ENCODE assay signal across 27 mouse cellular contexts in genomic region chr11:74982241-74982640, GRCm38 (mm10). TPM values are rescaled to one million over a fixed set of nuclear protein-coding genes. Genes with fewer than 3 reads are reported as not detected.
DNase-seq lines count a peak whose midpoint lies in the region; ATAC-seq and TF ChIP-seq lines count a peak whose summit lies in the region.
"Had no signal": no experiment of that assay in that cellular context is flagged by ENCODE, and none has a peak within 500 bp of the region (broad histone marks: within the 10 kb centered on the region; RNA-seq: fewer than 3 reads in every experiment).

No protein-coding gene starts in this region.

- intact Hi-C loops in heart, postnatal 36 days (cut with DNase I): loop anchor here (5.0 to 10.0 kb wide), 2 partner anchors 65 to 313 kb away; no protein-coding TSS in a partner anchor

- DNase-seq in heart, adult 11 months: peak; percentile 91
- DNase-seq in heart, postnatal 36 days: no peak
- DNase-seq in intestine, embryonic 14.5 days (ENCODE audit: low spot score): no peak
- DNase-seq in lung, adult 2 months: no peak
- no peak for DNase-seq in adrenal gland, adult 18-20 months (ENCODE audit: low spot score in 2 of 2)
- DNase-seq: adrenal gland, postnatal 14 days; cerebellum, adult 11-12 months; kidney, adult 2 months; kidney, postnatal 36 days; liver, postnatal 0 days; lung, postnatal 4 days; thymus, postnatal 25 days had no signal

- no peak overlapping the region for H3K4me2 ChIP-seq in intestine, embryonic 14.5 days (ENCODE audit: low read length)
- H3K4me2 ChIP-seq in intestine, postnatal 0 days (replicated peaks; ENCODE audit: low read depth): no peak overlapping the region
- H3K4me2 ChIP-seq in lung, embryonic 16.5 days (ENCODE audit: low read depth, low read length): no peak overlapping the region
- H3K4me2 ChIP-seq: embryonic facial prominence, embryonic 13.5 days; forebrain, embryonic 15.5 days; heart, embryonic 11.5 days; hindbrain, embryonic 13.5 days; limb, embryonic 12.5 days; liver, embryonic 12.5 days; midbrain, embryonic 12.5 days; neural tube, embryonic 13.5 days had no signal

- no peak overlapping the region for H3K4me3 ChIP-seq in intestine, embryonic 14.5 days (ENCODE audit: low read depth, low read length)
- no peak overlapping the region for H3K4me3 ChIP-seq in intestine, postnatal 0 days (ENCODE audit: low read depth, low read length)
- H3K4me3 ChIP-seq in lung, embryonic 16.5 days (ENCODE audit: low read length): no peak overlapping the region
- H3K4me3 ChIP-seq in lung, adult 2 months (replicated peaks; ENCODE audit: extremely low read depth, low read depth, low read length): no peak overlapping the region
- H3K4me3 ChIP-seq: embryonic facial prominence, embryonic 13.5 days; forebrain, embryonic 10.5 days; forebrain, embryonic 15.5 days; hindbrain, embryonic 13.5 days; layer of hippocampus, adult 2 months; left cerebral cortex, adult 2 months; limb, embryonic 12.5 days; liver, embryonic 12.5 days; megakaryocyte, embryonic 14.5 days; midbrain, embryonic 12.5 days; neural tube, embryonic 13.5 days had no signal

- H3K9ac ChIP-seq in intestine, embryonic 14.5 days (ENCODE audit: low read length): no peak overlapping the region
- no peak overlapping the region for H3K9ac ChIP-seq in intestine, postnatal 0 days (ENCODE audit: low read depth, low read length)
- H3K9ac ChIP-seq in lung, embryonic 16.5 days (ENCODE audit: low read length): no peak overlapping the region
- H3K9ac ChIP-seq: embryonic facial prominence, embryonic 13.5 days; forebrain, embryonic 15.5 days; hindbrain, embryonic 13.5 days; limb, embryonic 12.5 days; liver, embryonic 12.5 days; liver, postnatal 0 days; midbrain, embryonic 12.5 days; neural tube, embryonic 13.5 days had no signal

- TF ChIP-seq POLR2A in lung, adult 2 months (IDR thresholded peaks at IDR 0.05; ENCODE audit: borderline replicate concordance, extremely low read depth, low read depth, low read length): no peak

- no peaks in the 10 kb centered on the region for H3K4me1 ChIP-seq in intestine, embryonic 14.5 days (replicated peaks; ENCODE audit: control insufficient read depth, insufficient read depth, low read length)
- H3K4me1 ChIP-seq in intestine, postnatal 0 days (replicated peaks; ENCODE audit: control insufficient read depth, insufficient read depth, low read length): no peaks in the 10 kb centered on the region
- H3K4me1 ChIP-seq in lung, embryonic 16.5 days (replicated peaks; ENCODE audit: control insufficient read depth, insufficient read depth, low read length): no peaks in the 10 kb centered on the region; the same call in 1 of the 2 replicates
- H3K4me1 ChIP-seq in lung, adult 2 months (ENCODE audit: control insufficient read depth, insufficient read depth, low read length): no peaks in the 10 kb centered on the region; the same call in 1 of the 2 replicates
- H3K4me1 ChIP-seq: embryonic facial prominence, embryonic 13.5 days; forebrain, embryonic 10.5 days; forebrain, embryonic 15.5 days; hindbrain, embryonic 13.5 days; limb, embryonic 12.5 days; midbrain, embryonic 12.5 days; neural tube, embryonic 13.5 days had no signal

- peaks cover 4% of the 10 kb centered on the region; the same call in 1 of the 2 replicates for H3K36me3 ChIP-seq in intestine, embryonic 14.5 days (ENCODE audit: control insufficient read depth, insufficient read depth, low read length)
- H3K36me3 ChIP-seq in intestine, postnatal 0 days (ENCODE audit: control insufficient read depth, insufficient read depth): peaks cover 4% of the 10 kb centered on the region
- H3K36me3 ChIP-seq in lung, embryonic 16.5 days (ENCODE audit: control insufficient read depth, insufficient read depth, low read length): peaks cover 3% of the 10 kb centered on the region; the same call in 1 of the 2 replicates

- peak overlapping the region; percentile 51 for H3K27ac ChIP-seq in intestine, embryonic 14.5 days (ENCODE audit: low read depth)
- no peak overlapping the region for H3K27ac ChIP-seq in intestine, postnatal 0 days (ENCODE audit: low read depth, low read length)
- peak overlapping the region; percentile 29; the same call in 1 of the 2 replicates for H3K27ac ChIP-seq in lung, embryonic 16.5 days (ENCODE audit: low read length)
- H3K27ac ChIP-seq: embryonic facial prominence, embryonic 13.5 days; forebrain, embryonic 10.5 days; forebrain, embryonic 15.5 days; hindbrain, embryonic 13.5 days; layer of hippocampus, adult 2 months; left cerebral cortex, adult 2 months; limb, embryonic 12.5 days; liver, embryonic 12.5 days; midbrain, embryonic 12.5 days; neural tube, embryonic 13.5 days had no signal

- TF ChIP-seq CTCF in intestine, postnatal 0 days (IDR thresholded peaks at IDR 0.05; ENCODE audit: low read depth): no peak
- TF ChIP-seq CTCF in lung, adult 2 months (IDR thresholded peaks at IDR 0.05; ENCODE audit: insufficient read depth, low read length): no peak

- ATAC-seq in intestine, embryonic 14.5 days (replicated peaks; ENCODE audit: low FRiP score, low TSS enrichment, low read depth): no peak
- ATAC-seq in intestine, postnatal 0 days: no peak
- no peak for ATAC-seq in lung, embryonic 16.5 days (ENCODE audit: low read depth)
- ATAC-seq: liver, embryonic 12.5 days had no signal

- H3K27me3 ChIP-seq in intestine, embryonic 14.5 days (replicated peaks; ENCODE audit: control insufficient read depth, insufficient read depth, low read length): no peaks in the 10 kb centered on the region
- no peaks in the 10 kb centered on the region for H3K27me3 ChIP-seq in intestine, postnatal 0 days (replicated peaks; ENCODE audit: control insufficient read depth, insufficient read depth, low read length)
- H3K27me3 ChIP-seq in lung, embryonic 16.5 days (ENCODE audit: control insufficient read depth, insufficient read depth, low read depth, low read length): no peaks in the 10 kb centered on the region
- H3K27me3 ChIP-seq: embryonic facial prominence, embryonic 13.5 days; forebrain, embryonic 15.5 days; hindbrain, embryonic 13.5 days; limb, embryonic 12.5 days; liver, embryonic 12.5 days; megakaryocyte, embryonic 14.5 days; midbrain, embryonic 12.5 days; neural tube, embryonic 13.5 days had no signal

- H3K9me3 ChIP-seq in intestine, embryonic 14.5 days (ENCODE audit: control insufficient read depth, low read length): no peaks in the 10 kb centered on the region
- H3K9me3 ChIP-seq in intestine, postnatal 0 days (ENCODE audit: control insufficient read depth): no peaks in the 10 kb centered on the region
- H3K9me3 ChIP-seq in lung, embryonic 16.5 days (ENCODE audit: control insufficient read depth, low read length): no peaks in the 10 kb centered on the region
- H3K9me3 ChIP-seq: embryonic facial prominence, embryonic 13.5 days; forebrain, embryonic 10.5 days; forebrain, embryonic 15.5 days; G1E; hindbrain, embryonic 13.5 days; limb, embryonic 12.5 days; liver, embryonic 12.5 days; midbrain, embryonic 12.5 days; neural tube, embryonic 13.5 days had no signal

RNA-seq across cellular contexts. Expression of gene Srr, which starts 56.5 kb away (rescaled TPM):
- total RNA-seq in heart, postnatal 36 days (2021): 10 to 100 TPM; 27.1 to 28.6 TPM
- 17.2 and 19.6 TPM in 2 replicates for polyA plus RNA-seq in intestine, embryonic 14.5 days (2014; fragmentation: Nextera tagmentation; extraction: Ambion mirVana)
- polyA plus RNA-seq in intestine, postnatal 0 days (2015; fragmentation: Nextera tagmentation; extraction: Ambion mirVana): 20.3 and 22.4 TPM in 2 replicates
- polyA plus RNA-seq in lung, embryonic 16.5 days (2015; fragmentation: Nextera tagmentation; extraction: Ambion mirVana): 20.7 and 21.4 TPM in 2 replicates
- 5.0 and 11.4 TPM in 2 replicates for polyA plus RNA-seq in lung, adult 2 months (2012; rRNA removed)
- 10 to 100 TPM; 44.8 to 51.3 TPM for total RNA-seq in adrenal gland, adult 18-20 months (2021)

RNA-seq across cellular contexts. Expression of gene Smg6, which starts 56.6 kb away (rescaled TPM):
- total RNA-seq in heart, postnatal 36 days (2021): 10 to 100 TPM; 18.2 to 21.0 TPM
- 15.3 and 15.7 TPM in 2 replicates for polyA plus RNA-seq in intestine, embryonic 14.5 days (2014; fragmentation: Nextera tagmentation; extraction: Ambion mirVana)
- polyA plus RNA-seq in intestine, postnatal 0 days (2015; fragmentation: Nextera tagmentation; extraction: Ambion mirVana): 6.5 and 7.3 TPM in 2 replicates
- polyA plus RNA-seq in lung, embryonic 16.5 days (2015; fragmentation: Nextera tagmentation; extraction: Ambion mirVana): 15.6 and 17.0 TPM in 2 replicates
- 35.8 and 40.8 TPM in 2 replicates for polyA plus RNA-seq in lung, adult 2 months (2012; rRNA removed)
- 10 to 100 TPM; 17.9 to 21.4 TPM for total RNA-seq in adrenal gland, adult 18-20 months (2021)
